Mouse (Mus musculus) left cerebral cortex, postnatal 10 days (tissue): ENCODE data around the gene Gprasp1. TPM values are rescaled to one million over a fixed set of nuclear protein-coding genes. Genes with fewer than 3 reads are reported as not detected.
"Not testable (repeated sequence)": the region's sequence is repeated elsewhere in the genome, so short reads cannot be mapped to it uniquely, and the experiment has no call there.

Experiments
- DNase-seq, 2 experiments: peaks; one replicate each; pipeline ENCODE4 v3.0.0; 2021 to 2022; ENCODE audit warnings: low spot score in 2 of 2, mixed read lengths in 1 of 2; ENCODE audit errors: extremely low spot score in 1 of 2
- intact Hi-C: fragments of 180-260 bp; cut with DNase I; formaldehyde crosslinking; loops from one replicate; pipeline ENCODE4 v1.15.1; 2025
- total RNA-seq, 2 experiments: library from RNA; stranded (reverse); gene quantifications; 2 replicates each; pipeline ENCODE4 v1.2.3; 2021

Gene Gprasp1
- total RNA-seq, result 100 to 1,000 TPM; 352 to 384 TPM

GRCm38 (mm10) chrX:135742304-135743055 lies at the start of gene Gprasp1, which contains the start of gene Armcx5:
Gprasp1 (plus strand) TSS chrX:135742733.
Armcx5 (plus strand) TSS chrX:135742733.
- intact Hi-C loops, result no loop called here

GRCm38 (mm10) chrX:135693633-135694032 lies 48.9 kb upstream of the Gprasp1 start, which contains the start of gene Tcp11x2:
Tcp11x2 (minus strand) TSS chrX:135693790.
- intact Hi-C loops, result no loop called here

More at GRCm38 (mm10) chrX:135742304-135743055, at the start of gene Gprasp1, which contains the start of gene Armcx5:
- DNase-seq, result peak; percentile 88 to 89

GRCm38 (mm10) chrX:135703111-135703510 lies 39.4 kb upstream of the Gprasp1 start:
- no peak for DNase-seq
- intact Hi-C loops, result no loop called here

More at GRCm38 (mm10) chrX:135693633-135694032, 48.9 kb upstream of the Gprasp1 start, which contains the start of gene Tcp11x2:
- DNase-seq, result no peak

GRCm38 (mm10) chrX:135704349-135704748 lies 38.2 kb upstream of the Gprasp1 start:
- no peak for DNase-seq
- intact Hi-C loops, result no loop called here

DNA sequence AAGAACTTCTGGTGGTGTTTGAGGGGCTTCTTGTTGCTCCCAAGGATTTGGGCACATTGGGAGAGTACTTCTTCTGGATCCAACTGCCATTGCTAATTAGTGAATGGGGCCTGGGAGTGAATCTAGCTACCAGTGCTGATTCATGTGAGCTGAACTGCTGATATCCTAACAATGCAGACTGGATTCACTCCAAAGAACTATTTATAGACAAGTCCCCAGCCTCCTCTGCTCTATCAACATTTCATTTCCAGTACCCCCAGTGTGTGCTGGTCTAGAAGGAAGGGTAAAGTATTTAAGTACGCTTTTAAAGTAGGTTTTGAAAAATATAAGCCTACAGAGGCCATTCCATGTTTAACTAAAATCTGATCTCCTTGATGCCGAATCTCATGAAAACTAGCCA lies 29.7 kb upstream of the Gprasp1 start:
- intact Hi-C loops, result no loop called here
- DNase-seq, result no peak

GRCm38 (mm10) chrX:135725161-135725560 lies 17.4 kb upstream of the Gprasp1 start, which contains the start of gene Tmsb15a:
Tmsb15a (minus strand) TSS chrX:135725261.
- no peak for DNase-seq
- intact Hi-C loops, result no loop called here

DNA sequence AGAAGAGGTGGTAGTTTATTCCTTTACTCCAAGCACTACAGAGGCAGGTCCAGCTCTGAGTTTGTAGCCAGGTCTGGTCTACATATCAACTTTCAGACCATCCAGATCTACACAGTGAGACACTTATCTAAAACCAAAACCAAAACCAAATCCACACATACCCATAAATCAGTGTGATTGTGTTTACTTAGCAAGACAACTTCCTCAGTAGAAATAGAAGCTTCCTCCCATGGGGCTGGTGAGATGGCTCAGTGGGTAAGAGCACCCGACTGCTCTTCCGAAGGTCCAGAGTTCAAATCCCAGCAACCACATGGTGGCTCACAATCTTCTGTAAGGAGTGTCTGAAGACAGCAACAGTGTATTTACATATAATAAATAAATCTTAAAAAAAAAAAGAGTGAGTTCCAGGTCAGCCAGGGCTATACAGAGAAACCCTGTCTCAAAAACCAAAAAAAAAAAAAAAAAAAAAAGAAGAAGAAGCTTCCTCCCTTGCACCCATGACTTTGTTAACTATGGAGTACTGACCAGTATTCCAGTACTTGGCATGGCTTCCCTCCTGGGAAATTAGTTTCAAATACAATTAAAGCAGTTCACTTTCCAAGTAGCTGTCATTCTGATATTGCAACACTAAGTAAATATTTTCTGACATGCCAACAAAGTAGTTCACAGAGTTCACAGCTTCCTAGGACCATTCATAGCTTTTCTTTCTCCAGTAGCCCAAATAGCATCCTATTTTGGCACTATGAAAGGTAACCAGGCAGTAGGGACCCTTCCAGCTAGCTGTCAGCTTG lies 3.6 kb upstream of the Gprasp1 start:
- DNase-seq, result no peak
- intact Hi-C loops, result no loop called here

DNA sequence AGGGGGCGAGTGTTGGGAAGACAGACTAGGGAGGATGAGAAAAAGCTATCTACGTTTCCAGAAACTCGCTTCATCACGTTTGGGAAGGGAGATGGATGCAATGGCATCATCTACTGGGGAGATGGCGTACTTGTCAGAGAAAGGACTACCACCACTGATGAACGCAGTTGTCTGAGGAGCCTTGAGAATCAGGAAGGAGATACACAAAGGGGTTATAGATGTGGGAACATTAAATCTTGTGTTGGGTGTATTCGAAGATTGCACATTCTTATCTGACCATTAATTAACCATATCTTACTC lies 473 bp downstream of the Gprasp1 start:
- intact Hi-C loops, result no loop called here
- no peak for DNase-seq

DNA sequence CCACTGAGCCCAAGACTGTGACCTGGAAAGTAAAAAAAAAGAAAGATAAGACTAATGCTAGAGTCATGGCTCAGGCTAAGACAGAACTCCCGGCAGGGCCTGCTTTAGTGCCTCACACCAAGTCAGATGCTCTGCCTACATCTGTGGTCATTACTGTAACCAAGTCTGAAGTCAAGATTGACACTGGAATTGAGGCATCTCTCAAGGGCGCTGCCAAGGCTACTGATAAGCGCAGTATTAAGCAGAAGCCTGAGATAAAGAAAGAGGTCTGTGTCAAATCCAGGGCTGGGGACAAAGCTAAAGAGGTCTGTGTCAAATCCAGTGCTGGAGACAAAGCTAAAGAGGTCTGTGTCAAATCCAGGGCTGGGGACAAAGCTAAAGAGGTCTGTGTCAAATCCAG lies 2.8 kb downstream of the Gprasp1 start:
- DNase-seq, intact Hi-C loops: not testable (repeated sequence)

DNA sequence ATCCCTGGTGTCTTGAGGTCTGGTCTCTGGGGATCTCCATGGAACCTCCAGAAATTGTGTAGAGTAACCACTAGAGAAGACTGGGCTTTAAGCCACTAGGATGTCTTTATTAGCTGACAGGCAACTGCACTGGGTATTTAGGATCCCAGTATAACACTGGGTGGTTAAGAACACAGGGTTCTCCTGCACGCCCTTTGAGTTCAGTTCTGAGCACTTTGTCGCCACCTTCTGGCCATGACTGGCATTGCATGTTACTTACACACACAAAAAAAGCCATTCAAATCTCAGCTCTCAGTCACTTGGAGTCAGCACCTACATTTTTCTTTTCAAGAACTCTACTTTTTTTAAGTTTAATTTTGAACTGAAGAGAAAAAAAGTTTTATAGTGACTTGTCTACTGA lies 10.3 kb downstream of the Gprasp1 start:
- peak; percentile 51 to 53 for DNase-seq
- intact Hi-C loops, result no loop called here

DNA sequence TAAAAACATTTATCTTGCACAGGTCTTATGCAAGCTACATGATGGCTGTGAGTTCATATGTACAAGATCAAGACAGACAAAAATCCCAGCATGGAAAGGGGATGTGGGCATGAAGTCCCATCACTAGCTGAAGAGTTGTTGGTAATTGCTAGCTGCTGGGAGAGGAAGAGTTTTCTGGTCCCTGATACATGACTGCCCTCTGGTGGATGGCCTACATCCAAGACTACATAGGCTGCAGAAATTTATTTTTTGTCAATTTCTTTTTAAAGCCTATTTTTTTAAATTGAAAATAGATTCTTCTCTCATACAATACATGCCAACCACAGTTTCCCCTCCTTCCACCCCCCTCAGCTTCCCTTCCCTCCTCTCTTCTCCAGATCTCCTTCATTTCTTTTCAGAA lies 19.2 kb downstream of the Gprasp1 start:
- peak in 1 of 2 experiments; percentile 34 for DNase-seq
- intact Hi-C loops, result no loop called here

DNA sequence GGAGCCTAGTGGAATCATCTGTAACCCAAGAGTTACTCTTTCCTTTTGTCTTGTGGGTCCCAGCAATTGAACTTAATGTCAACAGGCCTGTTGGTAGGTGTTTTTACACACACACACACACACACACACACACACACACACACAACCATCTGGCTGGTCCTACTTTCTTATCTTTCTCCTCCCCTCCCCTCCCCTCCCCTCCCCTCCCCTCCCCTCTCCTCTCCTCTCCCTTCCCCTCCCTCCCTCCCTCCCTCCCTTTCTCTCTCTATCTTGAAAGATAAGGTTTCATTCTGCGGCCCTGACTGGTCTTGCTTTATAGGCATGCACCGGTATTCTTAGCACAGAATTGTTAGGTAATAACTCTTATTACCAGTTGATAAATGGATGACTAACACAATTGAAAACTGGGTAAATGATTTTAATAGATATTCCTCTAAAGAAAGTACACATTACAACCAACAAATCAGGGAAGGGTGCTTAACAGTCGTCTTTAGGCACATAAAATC lies 25.6 kb downstream of the Gprasp1 start:
- no peak for DNase-seq
- intact Hi-C loops, result no loop called here

GRCm38 (mm10) chrX:135768565-135768964 lies 26.0 kb downstream of the Gprasp1 start:
- no peak for DNase-seq
- intact Hi-C loops, result no loop called here

- intact Hi-C loops, result no loop called here
- DNase-seq, result no peak
Measured at GRCm38 (mm10) chrX:135791536-135791935, 49.0 kb downstream of the Gprasp1 start.

DNA sequence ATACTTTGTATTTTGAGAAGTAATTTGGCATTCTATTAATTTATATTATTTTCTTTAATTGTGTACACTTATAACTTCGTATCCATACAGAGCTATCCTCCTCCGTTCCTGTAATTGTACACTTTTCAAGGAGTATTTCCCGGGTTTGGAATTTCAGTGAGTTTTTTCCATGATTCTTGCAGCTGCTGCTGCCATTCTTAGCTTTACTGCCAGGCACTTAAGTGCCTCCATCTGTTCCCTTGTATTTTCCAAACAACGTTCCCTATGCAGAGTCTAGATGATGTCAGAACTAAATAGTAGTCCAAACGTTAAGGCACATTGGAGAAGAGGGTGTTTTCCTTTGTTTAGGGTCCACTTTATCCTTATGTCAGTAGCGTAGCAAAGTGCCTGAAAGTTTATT lies 49.8 kb downstream of the Gprasp1 start:
- no peak for DNase-seq
- intact Hi-C loops, result no loop called here

GRCm38 (mm10) chrX:135795591-135796304 lies 53.2 kb downstream of the Gprasp1 start:
- intact Hi-C loops, result not testable (repeated sequence)
- DNase-seq, result peak; percentile 46 to 82

DNA sequence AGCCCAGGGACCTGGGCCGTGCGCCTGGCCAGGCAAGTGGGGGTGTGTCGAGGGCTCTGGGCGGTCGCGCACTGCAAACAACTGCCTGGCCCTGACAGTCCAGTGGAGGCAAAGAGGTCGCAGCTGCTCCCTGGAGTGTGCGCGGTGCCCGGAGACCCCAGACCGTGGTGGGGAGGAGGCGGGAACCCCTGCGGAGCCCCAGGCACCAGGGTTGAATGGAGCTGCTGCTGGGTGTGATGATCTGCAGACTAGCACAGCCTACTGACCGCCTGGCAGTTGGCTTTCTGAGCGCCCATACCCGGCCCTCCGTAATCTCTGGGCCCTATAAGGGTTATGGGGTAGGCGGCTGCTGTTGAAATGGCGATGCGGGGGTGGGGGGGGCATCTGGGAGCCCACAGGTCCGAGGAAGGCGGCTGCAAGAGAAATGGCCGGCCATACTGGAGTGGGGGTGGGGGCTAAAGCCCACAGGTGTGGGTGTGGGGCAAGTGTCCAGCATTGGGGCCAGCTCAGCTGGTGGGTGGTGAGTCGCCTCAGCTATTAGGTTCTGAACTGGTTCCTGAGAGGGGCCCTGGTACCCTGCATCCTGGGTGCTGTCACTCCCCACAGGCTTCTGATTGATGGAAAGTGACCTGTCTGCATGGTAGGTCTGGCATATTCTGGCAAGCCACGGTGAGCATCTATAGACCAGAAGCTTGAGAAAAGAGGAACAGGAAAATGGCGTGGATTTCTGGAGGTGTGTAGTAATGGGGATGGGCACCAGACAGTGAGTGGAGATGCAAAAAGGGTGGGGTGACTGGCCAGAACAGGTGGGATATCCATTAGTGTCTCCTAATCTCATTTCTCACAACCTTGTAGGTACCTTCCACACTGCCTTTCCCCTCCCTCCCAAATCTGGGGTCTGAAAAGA lies 54.0 kb downstream of the Gprasp1 start:
- DNase-seq, result peak in 1 of 2 experiments; percentile 37
- intact Hi-C loops, result not testable (repeated sequence)

DNA sequence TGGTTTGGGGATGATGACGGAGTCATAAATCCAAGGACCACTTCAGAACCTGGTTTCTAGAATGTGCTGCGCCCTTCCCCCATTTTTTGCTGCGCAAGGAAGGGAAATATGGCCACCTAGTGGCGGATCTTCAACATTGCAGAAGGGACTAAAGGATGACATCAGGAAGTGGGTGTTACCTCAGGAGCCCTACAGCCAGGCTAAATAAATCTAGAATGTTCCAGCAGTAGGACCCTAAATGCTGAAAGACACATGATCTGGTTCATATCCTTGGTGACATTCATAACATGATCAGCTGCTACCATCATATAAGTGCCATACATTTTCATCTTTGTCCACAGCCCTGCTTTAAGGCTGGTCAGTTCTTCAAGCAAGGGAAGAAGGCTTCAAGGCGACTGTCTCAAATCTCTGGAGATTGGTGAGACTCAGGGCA lies 54.7 kb downstream of the Gprasp1 start, which contains the start of gene Bhlhb9:
Gene Bhlhb9, plus strand, starts transcription at position 383 of the 433 bp plus-strand sequence.
- intact Hi-C loops, result not testable (repeated sequence)
- peak; percentile 45 to 54 for DNase-seq
